Mouse (Mus musculus): ENCODE data around the gene Habp4. TPM values are rescaled to one million over a fixed set of nuclear protein-coding genes. Genes with fewer than 3 reads are reported as not detected.

Habp4 gene
- polyA plus RNA-seq, 1 experiment, result 19.1 TPM

DNA sequence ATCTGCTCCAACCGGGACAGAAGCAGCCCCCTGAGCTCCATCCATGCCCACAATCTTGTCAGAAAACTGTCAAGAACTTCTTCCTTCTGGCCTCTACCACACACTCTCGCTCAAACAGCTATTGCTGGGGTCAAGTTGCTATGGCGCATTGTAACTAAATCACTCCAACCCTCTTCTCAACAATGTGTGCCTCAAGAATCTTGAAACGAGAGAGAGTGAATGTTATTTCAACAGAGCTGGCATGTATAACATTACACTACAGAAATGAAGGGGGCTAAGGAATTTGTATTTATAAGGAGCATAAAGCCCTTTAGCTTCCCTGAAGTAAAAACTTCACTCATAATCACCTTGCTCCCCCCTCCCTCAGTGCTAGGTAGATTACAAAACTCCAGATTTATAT lies 35.3 kb upstream of the Habp4 start:
- Histone ChIP-seq H3K36me3 (ENCODE audit: control insufficient read depth, insufficient read depth) (peaks cover under 1% of the 10 kb centered on the region), H3K79me3 (ENCODE audit: low read depth) (no peaks in the 10 kb centered on the region), H3K79me2 (ENCODE audit: control insufficient read depth, insufficient read depth) (no peaks in the 10 kb centered on the region), H3K27me3 (ENCODE audit: control insufficient read depth, insufficient read depth, insufficient read length) (no peaks in the 10 kb centered on the region), H3K4me3 (ENCODE audit: insufficient read depth, poor library complexity, severe bottlenecking) (no peak overlapping the region), H3ac (ENCODE audit: control insufficient read depth, insufficient read length, low read depth) (no peak overlapping the region)
- TF ChIP-seq MYOD1 (IDR thresholded peaks at IDR 0.05; ENCODE audit: control insufficient read depth, insufficient read length, low read depth), result no peak
- TF ChIP-seq FOSL1 (IDR thresholded peaks at IDR 0.05; ENCODE audit: insufficient read depth, low read length, poor library complexity, severe bottlenecking), result no peak
- TF ChIP-seq MAX (IDR thresholded peaks at IDR 0.05), result no peak
- TF ChIP-seq CTCF (IDR thresholded peaks at IDR 0.05; ENCODE audit: control insufficient read depth, insufficient read depth, insufficient read length), result no peak

DNA sequence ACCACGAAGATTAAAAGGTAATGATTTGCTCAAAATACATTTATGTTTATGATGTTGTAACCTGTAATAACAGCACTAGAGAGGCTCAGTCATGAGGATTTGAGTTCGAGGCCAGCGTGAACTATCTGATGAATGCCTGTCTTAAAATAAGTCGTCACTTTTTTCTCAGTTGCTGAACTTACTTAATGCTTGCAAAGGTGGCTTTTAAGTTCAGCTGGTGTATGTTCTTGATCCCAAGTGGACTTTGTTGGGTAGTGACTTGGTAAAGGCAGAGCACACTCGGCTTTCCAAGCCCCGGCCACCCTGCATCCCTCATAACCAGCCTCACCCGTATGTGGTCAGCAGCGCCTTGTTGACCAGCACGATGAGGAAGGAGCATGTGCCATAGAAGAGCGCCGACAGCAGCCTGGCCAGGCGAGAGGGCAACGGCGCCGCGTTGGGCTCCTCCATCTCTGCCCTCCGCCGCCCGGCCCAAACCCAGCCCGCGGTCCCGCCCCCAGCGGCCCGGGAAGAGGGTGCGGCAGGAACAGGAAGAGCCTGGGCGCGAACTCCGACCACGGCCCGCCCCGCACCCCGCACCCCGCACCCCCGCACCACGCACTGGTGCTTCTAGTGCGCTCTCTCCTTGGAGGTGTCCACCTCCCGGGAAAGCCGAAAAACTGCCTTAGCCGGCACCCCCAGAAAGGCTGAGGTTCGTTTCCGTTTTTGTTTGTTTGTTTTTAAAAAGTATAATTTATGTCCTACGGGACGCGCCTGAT lies 32.6 kb upstream of the Habp4 start, which contains the start of gene Slc35d2:
Slc35d2 (minus strand) TSS at position 511 of the 758 bp plus-strand sequence.
- peaks cover 15% of the 10 kb centered on the region for H3K36me3 ChIP-seq (ENCODE audit: control insufficient read depth, insufficient read depth)
- no peak for TF ChIP-seq MYOG (IDR thresholded peaks at IDR 0.05; ENCODE audit: control insufficient read depth, extremely low read depth, insufficient read length)
- TF ChIP-seq CEBPB (IDR thresholded peaks at IDR 0.05; ENCODE audit: low read depth), result no peak
- no peak for TF ChIP-seq USF1 (IDR thresholded peaks at IDR 0.05; ENCODE audit: low read depth)
- no peaks in the 10 kb centered on the region for H3K79me3 ChIP-seq (ENCODE audit: low read depth)
- H3K4me3 ChIP-seq (ENCODE audit: insufficient read depth, poor library complexity, severe bottlenecking), result peak within 1 kb of the TSS; percentile 34
- H3K79me2 ChIP-seq (ENCODE audit: control insufficient read depth, insufficient read depth), result no peaks in the 10 kb centered on the region
- peak within 1 kb of the TSS; percentile 48 for H3ac ChIP-seq (ENCODE audit: control insufficient read depth, insufficient read length, low read depth)
- no peaks in the 10 kb centered on the region for H3K27me3 ChIP-seq (ENCODE audit: control insufficient read depth, insufficient read depth, insufficient read length)

DNA sequence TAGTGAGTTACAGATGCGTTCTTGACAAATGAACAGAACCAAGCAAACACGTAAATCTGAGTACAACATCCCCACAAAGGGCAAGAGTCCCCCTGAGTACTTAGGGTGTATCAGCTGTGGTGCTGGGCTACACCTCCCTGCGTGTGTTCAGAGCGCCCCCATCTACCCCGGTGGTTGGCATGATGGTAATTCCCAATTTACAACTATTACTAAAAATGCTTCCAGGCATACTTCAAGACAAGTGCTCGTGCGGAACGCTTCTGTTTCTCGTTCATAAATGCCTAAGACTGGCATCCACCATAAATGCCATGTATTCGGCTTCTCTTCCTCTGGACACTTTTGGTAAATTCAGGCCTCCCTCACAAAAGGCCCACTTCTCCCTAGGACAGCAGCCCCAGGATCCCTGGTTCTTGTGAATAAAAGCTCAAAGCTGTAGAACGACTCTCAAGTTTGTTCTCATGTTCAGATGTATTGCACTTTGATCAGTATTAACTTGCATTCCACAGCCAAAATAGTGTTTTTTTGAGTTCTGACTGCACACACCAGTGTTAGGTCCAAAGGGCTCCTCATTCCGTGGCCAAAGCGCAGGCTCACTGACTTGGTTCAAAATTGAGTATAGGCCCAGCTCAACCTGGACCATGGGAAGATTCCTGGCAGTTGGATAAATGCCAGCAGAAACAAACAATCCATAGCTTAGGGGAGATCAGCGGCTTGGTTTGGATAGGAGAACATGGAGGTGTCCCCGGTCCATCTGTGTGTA lies 31.8 kb upstream of the Habp4 start:
- TF ChIP-seq FOSL1 (IDR thresholded peaks at IDR 0.05; ENCODE audit: insufficient read depth, low read length, poor library complexity, severe bottlenecking) (no peak), CTCF (IDR thresholded peaks at IDR 0.05; ENCODE audit: control insufficient read depth, insufficient read depth, insufficient read length) (peak; percentile 31)
- no peaks in the 10 kb centered on the region for H3K27me3 ChIP-seq (ENCODE audit: control insufficient read depth, insufficient read depth, insufficient read length)
- peak overlapping the region; percentile 34 for H3K4me3 ChIP-seq (ENCODE audit: insufficient read depth, poor library complexity, severe bottlenecking)
- no peaks in the 10 kb centered on the region for H3K79me2 ChIP-seq (ENCODE audit: control insufficient read depth, insufficient read depth)
- no peak overlapping the region for H3ac ChIP-seq (ENCODE audit: control insufficient read depth, insufficient read length, low read depth)
- H3K36me3 ChIP-seq (ENCODE audit: control insufficient read depth, insufficient read depth), result peaks cover 21% of the 10 kb centered on the region
- H3K79me3 ChIP-seq (ENCODE audit: low read depth), result no peaks in the 10 kb centered on the region

DNA sequence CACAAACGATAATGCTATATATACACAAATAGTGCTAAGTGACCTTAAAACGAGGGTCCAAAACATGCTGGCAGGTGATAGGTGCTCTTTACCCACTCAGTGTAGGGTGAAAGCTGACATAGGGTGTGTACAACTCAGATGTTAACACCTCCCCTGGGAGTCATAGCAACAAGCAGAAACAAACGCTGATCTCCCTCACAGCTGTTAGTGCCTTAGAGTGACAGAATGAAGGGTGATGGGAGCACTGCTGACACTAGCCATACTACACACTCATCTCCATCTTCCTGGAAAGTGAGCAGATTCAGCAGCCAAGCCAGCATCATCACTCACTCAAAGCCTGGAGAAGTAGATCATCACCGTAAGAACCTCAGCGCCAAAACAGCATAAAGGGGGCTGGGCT lies 11.5 kb upstream of the Habp4 start:
- Histone ChIP-seq H3ac (ENCODE audit: control insufficient read depth, insufficient read length, low read depth) (no peak overlapping the region), H3K4me3 (ENCODE audit: insufficient read depth, poor library complexity, severe bottlenecking) (no peak overlapping the region), H3K79me2 (ENCODE audit: control insufficient read depth, insufficient read depth) (peaks cover 68% of the 10 kb centered on the region), H3K79me3 (ENCODE audit: low read depth) (peaks cover 59% of the 10 kb centered on the region), H3K27me3 (ENCODE audit: control insufficient read depth, insufficient read depth, insufficient read length) (no peaks in the 10 kb centered on the region), H3K36me3 (ENCODE audit: control insufficient read depth, insufficient read depth) (peaks cover 3% of the 10 kb centered on the region)
- no peak for TF ChIP-seq MYOD1 (IDR thresholded peaks at IDR 0.05; ENCODE audit: control insufficient read depth, insufficient read length, low read depth)
- TF ChIP-seq MAX (IDR thresholded peaks at IDR 0.05), result no peak
- TF ChIP-seq FOSL1 (IDR thresholded peaks at IDR 0.05; ENCODE audit: insufficient read depth, low read length, poor library complexity, severe bottlenecking), result no peak
- TF ChIP-seq CTCF (IDR thresholded peaks at IDR 0.05; ENCODE audit: control insufficient read depth, insufficient read depth, insufficient read length), result no peak

DNA sequence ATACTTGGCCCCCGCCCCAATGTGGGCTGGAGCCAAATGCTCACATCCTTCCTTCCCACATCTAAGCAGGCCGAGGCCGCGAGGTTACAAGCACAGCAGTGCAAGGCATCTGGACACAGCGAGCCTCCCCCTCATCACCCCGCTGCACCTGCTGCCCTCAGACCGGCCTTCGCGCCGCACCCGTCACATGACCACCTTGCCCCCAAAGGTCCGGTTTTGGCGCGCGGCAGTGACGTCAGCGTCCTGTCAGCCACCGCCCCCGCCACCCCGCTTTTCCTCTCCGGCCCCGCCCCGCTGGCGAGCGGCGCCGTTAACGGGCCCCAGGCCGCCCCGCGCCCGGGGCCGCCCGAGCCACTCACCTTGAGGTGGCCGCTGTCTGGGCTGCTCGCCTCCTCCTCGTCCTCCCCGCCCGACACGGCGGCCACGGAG lies 9.4 kb upstream of the Habp4 start:
- Histone ChIP-seq H3ac (ENCODE audit: control insufficient read depth, insufficient read length, low read depth) (peak overlapping the region; percentile 82), H3K4me3 (ENCODE audit: insufficient read depth, poor library complexity, severe bottlenecking) (peak overlapping the region; percentile 84), H3K36me3 (ENCODE audit: control insufficient read depth, insufficient read depth) (no peaks in the 10 kb centered on the region), H3K79me2 (ENCODE audit: control insufficient read depth, insufficient read depth) (peaks cover 54% of the 10 kb centered on the region), H3K79me3 (ENCODE audit: low read depth) (peaks cover 48% of the 10 kb centered on the region), H3K27me3 (ENCODE audit: control insufficient read depth, insufficient read depth, insufficient read length) (no peaks in the 10 kb centered on the region)
- peak; percentile 62 for TF ChIP-seq MYOD1 (IDR thresholded peaks at IDR 0.05; ENCODE audit: control insufficient read depth, insufficient read length, low read depth)
- TF ChIP-seq USF1 (IDR thresholded peaks at IDR 0.05; ENCODE audit: low read depth), result peak; percentile 87
- TF ChIP-seq MAX (IDR thresholded peaks at IDR 0.05), result no peak

DNA sequence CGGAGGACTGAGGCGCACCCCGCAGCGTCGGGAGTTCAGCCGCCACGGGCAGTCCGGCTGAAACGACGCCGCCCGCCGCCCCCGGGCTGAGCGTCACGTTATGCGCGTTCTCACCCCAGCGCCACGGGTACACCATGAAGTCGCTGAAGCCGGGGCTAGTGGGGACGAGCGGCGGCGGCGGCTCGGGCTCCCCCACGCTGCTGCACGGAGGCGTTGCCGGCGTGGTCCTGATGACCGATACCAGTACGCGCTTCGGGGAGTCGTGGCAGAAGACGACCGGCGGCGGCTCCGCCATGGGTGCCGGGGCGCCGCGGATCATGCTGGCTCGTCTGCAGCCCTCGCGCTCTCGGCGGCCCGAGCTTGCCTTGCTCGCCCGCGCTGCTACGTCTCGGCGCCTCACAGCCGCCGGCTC lies 8.9 kb upstream of the Habp4 start:
- no peak for TF ChIP-seq CTCF (IDR thresholded peaks at IDR 0.05; ENCODE audit: control insufficient read depth, insufficient read depth, insufficient read length)
- TF ChIP-seq CEBPB (IDR thresholded peaks at IDR 0.05; ENCODE audit: low read depth), result no peak
- no peak for TF ChIP-seq MYOD1 (IDR thresholded peaks at IDR 0.05; ENCODE audit: control insufficient read depth, insufficient read length, low read depth)
- TF ChIP-seq FOSL1 (IDR thresholded peaks at IDR 0.05; ENCODE audit: insufficient read depth, low read length, poor library complexity, severe bottlenecking), result no peak
- TF ChIP-seq MAX (IDR thresholded peaks at IDR 0.05), result no peak
- no peak for TF ChIP-seq USF1 (IDR thresholded peaks at IDR 0.05; ENCODE audit: low read depth)
- TF ChIP-seq MYOG (IDR thresholded peaks at IDR 0.05; ENCODE audit: control insufficient read depth, extremely low read depth, insufficient read length), result no peak

More for the DNA sequence above, 8.9 kb upstream of the Habp4 start:
- peaks cover 44% of the 10 kb centered on the region for H3K79me3 ChIP-seq (ENCODE audit: low read depth)
- H3K4me3 ChIP-seq (ENCODE audit: insufficient read depth, poor library complexity, severe bottlenecking), result peak overlapping the region; percentile 84
- H3K36me3 ChIP-seq (ENCODE audit: control insufficient read depth, insufficient read depth), result no peaks in the 10 kb centered on the region
- peak overlapping the region; percentile 82 for H3ac ChIP-seq (ENCODE audit: control insufficient read depth, insufficient read length, low read depth)
- no peaks in the 10 kb centered on the region for H3K27me3 ChIP-seq (ENCODE audit: control insufficient read depth, insufficient read depth, insufficient read length)
- H3K79me2 ChIP-seq (ENCODE audit: control insufficient read depth, insufficient read depth), result peaks cover 49% of the 10 kb centered on the region
